Mouse (Mus musculus) heart, embryonic 13.5 days (tissue): Measurements from ENCODE around the gene Arhgap1. TPM values are rescaled to one million over a fixed set of nuclear protein-coding genes. Genes with fewer than 3 reads are reported as not detected.
"Not testable (repeated sequence)": the region's sequence is repeated elsewhere in the genome, so short reads cannot be mapped to it uniquely, and the experiment has no call there.

ENCODE experiments used
- ATAC-seq: fragments of 200-750 bp; cut with Nextera tagmentation; 2 replicates; pipeline ENCODE4 v1.8.0; 2017; ENCODE audit warnings: moderate TSS enrichment; ENCODE audit not compliant: insufficient number of reproducible peaks, low FRiP score, low TSS enrichment; ENCODE audit errors: extremely low read depth
- H3K27ac ChIP-seq: fragments of 300-500 bp; sonication (generic); replicated peaks from 2 replicates; pipeline ENCODE4 v1.5.1; 2015; ENCODE audit warnings: moderate library complexity, mild to moderate bottlenecking, inconsistent platforms
- H3K27me3 ChIP-seq: fragments of 300-500 bp; sonication (generic); replicated peaks from 2 replicates; pipeline ENCODE4 v1.6.1; 2015; ENCODE audit warnings: mild to moderate bottlenecking, inconsistent platforms
- H3K36me3 ChIP-seq: fragments of 300-500 bp; sonication (generic); 2 replicates; pipeline ENCODE4 v1.6.1; 2015; ENCODE audit warnings: mild to moderate bottlenecking, inconsistent platforms
- H3K4me1 ChIP-seq: fragments of 300-500 bp; sonication (generic); 2 replicates; pipeline ENCODE4 v1.6.1; 2015; ENCODE audit warnings: inconsistent platforms
- H3K4me2 ChIP-seq: fragments of 300-500 bp; sonication (generic); 2 replicates; pipeline ENCODE4 v1.6.1; 2015; ENCODE audit warnings: inconsistent platforms, mild to moderate bottlenecking, moderate library complexity
- H3K4me3 ChIP-seq: fragments of 300-500 bp; sonication (generic); 2 replicates; pipeline ENCODE4 v1.5.1; 2015; ENCODE audit warnings: moderate library complexity, mild to moderate bottlenecking, inconsistent platforms
- H3K9ac ChIP-seq: fragments of 300-500 bp; sonication (generic); 2 replicates; pipeline ENCODE4 v1.6.1; 2015; ENCODE audit warnings: inconsistent platforms, mild to moderate bottlenecking, moderate library complexity
- H3K9me3 ChIP-seq: fragments of 300-500 bp; sonication (generic); 2 replicates; pipeline ENCODE4 v1.6.1; 2016; ENCODE audit warnings: inconsistent platforms
- WGBS: fragments of 180-500 bp; shearing (Covaris S2); methylation state at CpG from one replicate; pipeline ENCODE4 v1.1.7; 2015; ENCODE audit warnings: mixed read lengths; 5-methylcytosine and 5-hydroxymethylcytosine counted together
- polyA plus RNA-seq: library from polyadenylated mRNA; unstranded; fragments of >200 nt; fragmentation: Nextera tagmentation; extraction: Ambion mirVana; gene quantifications from 2 replicates; pipeline ENCODE4 v1.2.1, GENCODE M21; 2015

Gene Arhgap1
- 136 and 145 TPM in 2 replicates for polyA plus RNA-seq

DNA sequence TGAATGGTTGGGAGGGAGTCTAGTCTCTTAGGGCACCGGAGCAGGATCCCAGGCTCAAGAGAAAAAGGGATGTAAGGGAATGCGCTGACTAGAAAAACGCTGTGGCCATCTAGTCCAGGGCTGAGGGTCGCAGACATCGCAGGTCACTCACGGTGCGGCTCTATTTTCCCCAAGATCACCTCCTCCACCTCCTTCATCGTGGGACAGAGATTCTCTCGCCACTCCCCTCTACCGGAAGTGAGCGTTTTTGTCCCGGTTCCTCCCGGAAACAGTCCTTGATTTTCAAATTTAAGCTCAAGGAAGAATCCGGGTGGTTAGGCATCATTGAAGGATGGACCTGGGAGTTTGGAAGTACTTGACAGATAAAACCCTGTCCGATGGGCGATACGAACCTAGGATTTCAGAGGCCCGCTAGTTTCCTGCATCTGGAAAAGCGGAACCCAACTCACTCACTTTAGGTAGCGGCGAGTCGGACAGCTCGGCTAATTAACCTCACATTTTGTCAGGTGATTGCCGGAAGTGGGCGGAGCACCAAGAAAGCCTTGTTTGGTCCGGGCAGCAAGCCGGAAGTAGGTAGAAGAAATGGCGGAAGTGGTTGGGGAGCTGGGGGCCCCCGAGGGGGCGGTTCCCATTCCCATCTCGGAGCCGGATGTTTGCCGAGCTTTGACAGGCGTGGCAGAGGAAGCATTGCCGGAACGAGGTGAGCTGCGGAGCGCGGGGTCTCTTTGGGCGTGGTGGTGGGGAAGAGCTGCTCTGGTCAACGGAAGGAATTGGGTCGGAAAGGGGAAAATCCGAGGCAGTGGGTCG lies at the start of gene Arhgap1, which contains the start of gene Zfp408:
Gene Arhgap1, plus strand, starts transcription at position 308 of the 807 bp plus-strand sequence.
Gene Zfp408, minus strand, starts transcription at position 239 of the 807 bp plus-strand sequence.
- Histone ChIP-seq H3K9ac (peak within 1 kb of the TSS; percentile 98), H3K27me3 (no peaks in the 10 kb centered on the region), H3K27ac (peak within 1 kb of the TSS; percentile 89), H3K9me3 (no peaks in the 10 kb centered on the region), H3K36me3 (peaks cover 47% of the 10 kb centered on the region), H3K4me3 (peak within 1 kb of the TSS; percentile 98), H3K4me1 (peaks cover 51% of the 10 kb centered on the region), H3K4me2 (peak within 1 kb of the TSS; percentile 100)
- WGBS, result under 1% methylated on average over 44 of the region's 44 CpGs
- peak; percentile 85 for ATAC-seq

DNA sequence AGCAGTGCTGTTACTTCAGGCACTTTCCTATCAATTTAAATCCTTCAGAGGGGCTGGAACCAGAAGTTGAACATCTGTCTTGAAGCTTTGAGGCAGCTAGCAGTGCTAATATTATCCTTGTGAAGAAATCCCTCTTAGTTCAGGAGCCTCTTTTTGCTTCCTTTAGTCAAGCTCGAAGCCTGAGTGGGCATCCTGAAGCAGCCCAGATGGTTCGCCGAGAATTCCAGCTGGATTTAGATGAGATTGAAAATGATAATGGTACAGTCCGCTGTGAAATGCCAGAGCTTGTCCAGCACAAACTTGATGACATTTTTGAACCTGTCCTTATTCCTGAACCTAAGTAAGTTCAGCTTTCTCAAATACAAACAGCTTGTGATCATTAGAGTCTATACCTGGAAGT lies 49.2 kb upstream of the Arhgap1 start:
- Histone ChIP-seq H3K27me3 (no peaks in the 10 kb centered on the region), H3K36me3 (peaks cover 93% of the 10 kb centered on the region), H3K9ac (no peak overlapping the region), H3K4me2 (no peak overlapping the region), H3K4me3 (no peak overlapping the region), H3K4me1 (no peaks in the 10 kb centered on the region), H3K27ac (no peak overlapping the region), H3K9me3 (no peaks in the 10 kb centered on the region)
- WGBS, result 91% methylated on average over 4 of the region's 4 CpGs
- no peak for ATAC-seq

- 89% methylated on average over 4 of the region's 4 CpGs for WGBS
- H3K27ac ChIP-seq, result no peak overlapping the region
- H3K4me1 ChIP-seq, result no peaks in the 10 kb centered on the region
- no peak overlapping the region for H3K4me2 ChIP-seq
- no peaks in the 10 kb centered on the region for H3K9me3 ChIP-seq
- H3K27me3 ChIP-seq, result no peaks in the 10 kb centered on the region
- no peak for ATAC-seq
- no peak overlapping the region for H3K4me3 ChIP-seq
- peaks cover 93% of the 10 kb centered on the region for H3K36me3 ChIP-seq
- H3K9ac ChIP-seq, result no peak overlapping the region
Measured at GRCm38 (mm10) chr2:91602389-91602788, 47.3 kb upstream of the Arhgap1 start.

DNA sequence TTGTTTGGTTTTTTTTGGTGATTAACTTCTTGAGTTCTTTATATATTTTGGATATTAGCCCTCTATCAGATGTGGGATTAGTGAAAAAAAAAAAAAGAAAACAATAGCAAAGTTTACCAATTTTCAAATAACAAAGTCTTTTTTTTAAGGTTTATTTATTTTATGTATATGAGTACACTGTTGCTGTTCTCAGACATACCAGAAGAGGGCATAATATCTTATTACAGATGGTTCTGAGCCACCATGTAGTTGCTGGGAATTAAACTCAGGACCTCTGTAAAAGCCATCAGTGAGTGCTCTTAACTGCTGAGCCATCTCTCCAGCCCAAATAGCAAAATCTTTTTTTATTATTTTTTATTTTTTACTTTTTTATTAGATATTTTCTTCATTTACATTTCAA lies 40.3 kb upstream of the Arhgap1 start:
- not testable (repeated sequence) for H3K9me3 ChIP-seq, H3K27ac ChIP-seq, H3K4me1 ChIP-seq, ATAC-seq, H3K27me3 ChIP-seq, H3K4me2 ChIP-seq, H3K4me3 ChIP-seq, H3K9ac ChIP-seq
- H3K36me3 ChIP-seq, result peaks cover 90% of the 10 kb centered on the region

DNA sequence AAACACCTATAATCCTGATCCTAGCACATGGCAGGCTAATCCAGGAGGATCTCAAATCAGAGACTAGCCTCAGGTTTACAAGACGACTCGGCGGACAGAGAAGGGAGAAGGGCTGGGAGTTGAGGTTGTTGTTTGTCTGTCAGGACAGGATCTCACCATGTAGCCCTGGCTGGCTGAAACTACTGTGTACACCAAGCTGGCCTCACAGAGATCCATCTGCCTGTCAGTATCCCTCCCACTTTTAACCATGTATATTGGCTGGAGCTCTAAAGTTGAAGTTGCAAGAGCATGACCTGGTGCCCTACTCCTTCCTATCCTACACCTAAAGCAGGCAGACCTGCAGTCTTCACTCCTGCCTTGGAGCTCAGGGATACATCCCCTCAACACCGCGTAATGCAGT lies 27.3 kb upstream of the Arhgap1 start:
- ATAC-seq, result no peak
- Histone ChIP-seq H3K9ac (no peak overlapping the region), H3K4me3 (no peak overlapping the region), H3K27ac (no peak overlapping the region), H3K27me3 (no peaks in the 10 kb centered on the region), H3K4me1 (no peaks in the 10 kb centered on the region), H3K4me2 (no peak overlapping the region), H3K9me3 (no peaks in the 10 kb centered on the region), H3K36me3 (peaks cover 65% of the 10 kb centered on the region)
- WGBS, result 90% methylated on average over 5 of the region's 5 CpGs

DNA sequence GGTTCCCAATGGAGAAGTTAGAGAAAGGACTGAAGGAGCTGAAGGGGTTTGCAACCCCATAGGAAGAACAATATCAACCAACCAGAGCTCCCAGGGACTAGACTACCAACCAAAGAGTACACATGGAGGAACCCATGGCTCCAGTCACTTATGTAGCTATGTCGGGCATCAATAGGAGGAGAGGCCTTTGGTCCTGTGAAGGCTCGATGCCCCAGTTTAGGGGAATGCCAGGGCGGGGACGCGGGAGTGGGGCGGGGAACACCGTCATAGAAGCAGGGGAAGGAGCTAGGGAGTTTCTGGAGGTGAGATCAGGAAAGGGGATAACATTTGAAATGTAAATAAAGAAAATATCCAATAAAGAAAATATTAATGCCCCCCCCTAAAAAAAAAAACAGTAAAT lies 26.3 kb upstream of the Arhgap1 start:
- peaks cover 55% of the 10 kb centered on the region for H3K36me3 ChIP-seq
- H3K9me3 ChIP-seq, H3K4me2 ChIP-seq, H3K9ac ChIP-seq, H3K4me3 ChIP-seq, H3K27ac ChIP-seq, H3K4me1 ChIP-seq, H3K27me3 ChIP-seq, ATAC-seq: not testable (repeated sequence)
- WGBS, result 95% methylated on average over 7 of the region's 7 CpGs

DNA sequence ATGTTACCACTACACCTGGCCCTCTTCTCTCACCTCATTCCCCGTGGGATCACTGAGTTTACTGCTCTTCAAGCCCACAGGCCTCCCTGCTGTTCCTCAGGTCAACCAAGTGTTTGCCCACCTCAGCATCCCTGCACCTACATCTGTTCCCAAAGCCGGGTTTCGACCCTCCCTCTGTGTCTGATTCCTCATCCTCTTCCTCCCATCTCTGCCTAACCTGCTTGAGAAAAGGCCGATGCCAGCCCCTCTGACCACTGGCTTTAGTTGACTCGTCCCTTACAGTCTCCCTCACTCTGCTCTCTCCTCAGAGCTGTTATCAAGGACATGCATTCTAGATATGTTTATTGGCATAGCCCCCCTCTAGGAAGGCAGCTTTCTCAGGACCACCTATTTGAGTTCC lies 22.2 kb upstream of the Arhgap1 start:
- no peak for ATAC-seq
- H3K4me1 ChIP-seq, result no peaks in the 10 kb centered on the region
- H3K4me3 ChIP-seq, result no peak overlapping the region
- H3K27ac ChIP-seq, result no peak overlapping the region
- no peaks in the 10 kb centered on the region for H3K9me3 ChIP-seq
- WGBS, result 63% methylated on average over 5 of the region's 5 CpGs
- H3K9ac ChIP-seq, result no peak overlapping the region
- no peak overlapping the region for H3K4me2 ChIP-seq
- no peaks in the 10 kb centered on the region for H3K27me3 ChIP-seq
- peaks cover 14% of the 10 kb centered on the region for H3K36me3 ChIP-seq

DNA sequence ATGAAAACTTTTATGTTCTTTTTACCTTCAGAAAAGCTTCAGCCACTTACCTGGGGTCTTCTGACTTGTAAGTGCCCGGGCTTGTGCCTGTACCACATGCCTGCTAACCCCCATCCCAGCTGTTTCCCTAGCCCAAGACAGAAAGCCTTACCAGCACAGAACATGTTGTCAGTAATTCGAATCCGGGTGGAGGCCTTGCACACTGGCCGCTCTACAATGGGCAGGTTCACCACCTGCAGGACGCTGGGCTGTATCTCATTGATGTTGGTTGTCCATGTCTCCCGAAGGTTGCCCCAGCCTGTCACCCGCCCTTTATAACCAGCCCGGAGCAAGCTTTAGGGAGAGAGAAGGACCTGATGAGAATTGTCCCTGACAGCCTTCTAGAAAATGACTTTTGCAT lies 21.5 kb upstream of the Arhgap1 start:
- Histone ChIP-seq H3K4me3 (no peak overlapping the region), H3K4me2 (no peak overlapping the region), H3K27me3 (no peaks in the 10 kb centered on the region), H3K27ac (no peak overlapping the region), H3K36me3 (peaks cover 9% of the 10 kb centered on the region), H3K9ac (no peak overlapping the region), H3K4me1 (no peaks in the 10 kb centered on the region), H3K9me3 (no peaks in the 10 kb centered on the region)
- ATAC-seq, result no peak
- 84% methylated on average over 8 of the region's 8 CpGs for WGBS

- no peaks in the 10 kb centered on the region for H3K27me3 ChIP-seq
- H3K27ac ChIP-seq, result no peak overlapping the region
- ATAC-seq, result no peak
- H3K9ac ChIP-seq, result no peak overlapping the region
- H3K4me2 ChIP-seq, result no peak overlapping the region
- H3K4me3 ChIP-seq, result no peak overlapping the region
- H3K9me3 ChIP-seq, result no peaks in the 10 kb centered on the region
- H3K4me1 ChIP-seq, result no peaks in the 10 kb centered on the region
- H3K36me3 ChIP-seq, result no peaks in the 10 kb centered on the region
- WGBS, result 76% methylated on average over 18 of the region's 18 CpGs
Measured at GRCm38 (mm10) chr2:91629682-91630081, 20.0 kb upstream of the Arhgap1 start.

- Histone ChIP-seq H3K4me3 (no peak overlapping the region), H3K4me2 (no peak overlapping the region), H3K9ac (no peak overlapping the region), H3K9me3 (no peaks in the 10 kb centered on the region), H3K4me1 (no peaks in the 10 kb centered on the region), H3K36me3 (no peaks in the 10 kb centered on the region), H3K27me3 (no peaks in the 10 kb centered on the region), H3K27ac (no peak overlapping the region)
- ATAC-seq, result no peak
- WGBS, result 82% methylated on average over 12 of the region's 12 CpGs
Measured at GRCm38 (mm10) chr2:91630384-91630783, 19.3 kb upstream of the Arhgap1 start.

GRCm38 (mm10) chr2:91631826-91632225 lies 17.8 kb upstream of the Arhgap1 start:
- ATAC-seq, result no peak
- H3K4me1 ChIP-seq, result no peaks in the 10 kb centered on the region
- H3K36me3 ChIP-seq, result no peaks in the 10 kb centered on the region
- WGBS, result 84% methylated on average over 5 of the region's 5 CpGs
- H3K4me3 ChIP-seq, result no peak overlapping the region
- no peaks in the 10 kb centered on the region for H3K9me3 ChIP-seq
- H3K9ac ChIP-seq, result no peak overlapping the region
- H3K27ac ChIP-seq, result no peak overlapping the region
- H3K27me3 ChIP-seq, result no peaks in the 10 kb centered on the region
- H3K4me2 ChIP-seq, result no peak overlapping the region

GRCm38 (mm10) chr2:91632316-91632715 lies 17.3 kb upstream of the Arhgap1 start:
- WGBS, result 80% methylated on average over 5 of the region's 5 CpGs
- no peak overlapping the region for H3K4me3 ChIP-seq
- no peak overlapping the region for H3K9ac ChIP-seq
- no peak for ATAC-seq
- no peak overlapping the region for H3K4me2 ChIP-seq
- no peaks in the 10 kb centered on the region for H3K36me3 ChIP-seq
- H3K27ac ChIP-seq, result no peak overlapping the region
- no peaks in the 10 kb centered on the region for H3K9me3 ChIP-seq
- no peaks in the 10 kb centered on the region for H3K27me3 ChIP-seq
- no peaks in the 10 kb centered on the region for H3K4me1 ChIP-seq
